Mouse (Mus musculus): Measurements from ENCODE around the gene Atxn7l3. TPM values are rescaled to one million over a fixed set of nuclear protein-coding genes. Genes with fewer than 3 reads are reported as not detected.
A peak's percentile ranks its signal among the peaks of the same experiment; 100 is the strongest.

Atxn7l3 gene
- polyA plus RNA-seq, 1 experiment from 2014 or later, result 37.5 TPM

DNA sequence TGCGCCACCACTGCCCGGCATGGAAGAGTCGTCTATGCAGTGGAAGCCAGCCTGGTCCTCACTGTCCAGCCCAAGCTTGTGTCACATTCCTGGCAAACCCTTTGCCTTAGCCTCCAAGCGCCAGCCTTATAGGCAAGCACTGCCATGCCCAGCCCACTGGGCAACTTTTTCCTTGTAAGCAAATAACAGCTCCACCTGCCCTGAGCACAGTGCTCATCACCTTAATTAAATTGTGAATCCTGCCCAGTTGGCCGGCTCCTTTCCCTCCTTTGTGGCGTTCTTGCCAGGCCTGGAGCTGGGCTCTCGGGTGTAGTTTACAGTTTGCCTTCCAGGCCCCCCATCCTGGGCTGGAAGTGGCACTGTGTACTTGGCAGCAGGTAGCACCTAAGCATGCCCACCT is 33.2 kb downstream of the Atxn7l3 start:
- Histone ChIP-seq H3K27ac (no peak overlapping the region), H3K36me3 (replicated peaks; ENCODE audit: control insufficient read depth, insufficient read depth) (no peaks in the 10 kb centered on the region), H3K27me3 (ENCODE audit: control insufficient read depth, insufficient read depth, low read length) (no peaks in the 10 kb centered on the region), H3K4me3 (replicated peaks; ENCODE audit: low read length) (no peak overlapping the region), H3K4me1 (replicated peaks; ENCODE audit: control insufficient read depth, insufficient read depth, low read length) (no peaks in the 10 kb centered on the region), H3K9me3 (ENCODE audit: control insufficient read depth, low read length) (no peaks in the 10 kb centered on the region), H3K4me2 (replicated peaks) (no peak overlapping the region), H3K9ac (no peak overlapping the region)
- DNase-seq (ENCODE audit: low spot score) (no peak), ATAC-seq (ENCODE audit: low FRiP score) (no peak)
- 94% methylated on average over 7 of the region's 7 CpGs for WGBS

- no peaks in the 10 kb centered on the region for H3K9me3 ChIP-seq (ENCODE audit: control insufficient read depth, low read length)
- no peaks in the 10 kb centered on the region for H3K4me1 ChIP-seq (replicated peaks; ENCODE audit: control insufficient read depth, insufficient read depth, low read length)
- H3K36me3 ChIP-seq (replicated peaks; ENCODE audit: control insufficient read depth, insufficient read depth), result no peaks in the 10 kb centered on the region
- no peaks in the 10 kb centered on the region for H3K27me3 ChIP-seq (ENCODE audit: control insufficient read depth, insufficient read depth, low read length)
- WGBS, result 94% methylated on average over 3 of the region's 3 CpGs
- no peak overlapping the region for H3K4me3 ChIP-seq (replicated peaks; ENCODE audit: low read length)
- ATAC-seq (ENCODE audit: low FRiP score) (no peak), DNase-seq (ENCODE audit: low spot score) (no peak)
- no peak overlapping the region for H3K27ac ChIP-seq
- H3K9ac ChIP-seq, result no peak overlapping the region
- no peak overlapping the region for H3K4me2 ChIP-seq (replicated peaks)
Observed at GRCm38 (mm10) chr11:102258521-102258920, 37.9 kb downstream of the Atxn7l3 start.

GRCm38 (mm10) chr11:102258095-102258494 is 38.3 kb downstream of the Atxn7l3 start:
- no peak overlapping the region for H3K9ac ChIP-seq
- H3K27me3 ChIP-seq (ENCODE audit: control insufficient read depth, insufficient read depth, low read length), result no peaks in the 10 kb centered on the region
- H3K36me3 ChIP-seq (replicated peaks; ENCODE audit: control insufficient read depth, insufficient read depth), result no peaks in the 10 kb centered on the region
- H3K4me3 ChIP-seq (replicated peaks; ENCODE audit: low read length), result no peak overlapping the region
- no peak overlapping the region for H3K27ac ChIP-seq
- H3K4me1 ChIP-seq (replicated peaks; ENCODE audit: control insufficient read depth, insufficient read depth, low read length), result no peaks in the 10 kb centered on the region
- DNase-seq (ENCODE audit: low spot score) (no peak), ATAC-seq (ENCODE audit: low FRiP score) (no peak)
- no peak overlapping the region for H3K4me2 ChIP-seq (replicated peaks)
- 85% methylated on average over 6 of the region's 6 CpGs for WGBS
- H3K9me3 ChIP-seq (ENCODE audit: control insufficient read depth, low read length), result no peaks in the 10 kb centered on the region

GRCm38 (mm10) chr11:102257514-102257913 is 38.9 kb downstream of the Atxn7l3 start:
- Histone ChIP-seq H3K4me3 (replicated peaks; ENCODE audit: low read length) (no peak overlapping the region), H3K9me3 (ENCODE audit: control insufficient read depth, low read length) (no peaks in the 10 kb centered on the region), H3K36me3 (replicated peaks; ENCODE audit: control insufficient read depth, insufficient read depth) (no peaks in the 10 kb centered on the region), H3K4me1 (replicated peaks; ENCODE audit: control insufficient read depth, insufficient read depth, low read length) (no peaks in the 10 kb centered on the region), H3K9ac (no peak overlapping the region), H3K27me3 (ENCODE audit: control insufficient read depth, insufficient read depth, low read length) (no peaks in the 10 kb centered on the region), H3K27ac (no peak overlapping the region), H3K4me2 (replicated peaks) (no peak overlapping the region)
- no peak for ATAC-seq (ENCODE audit: low FRiP score)
- 44% methylated on average over 9 of the region's 9 CpGs for WGBS
- no peak for DNase-seq (ENCODE audit: low spot score)

DNA sequence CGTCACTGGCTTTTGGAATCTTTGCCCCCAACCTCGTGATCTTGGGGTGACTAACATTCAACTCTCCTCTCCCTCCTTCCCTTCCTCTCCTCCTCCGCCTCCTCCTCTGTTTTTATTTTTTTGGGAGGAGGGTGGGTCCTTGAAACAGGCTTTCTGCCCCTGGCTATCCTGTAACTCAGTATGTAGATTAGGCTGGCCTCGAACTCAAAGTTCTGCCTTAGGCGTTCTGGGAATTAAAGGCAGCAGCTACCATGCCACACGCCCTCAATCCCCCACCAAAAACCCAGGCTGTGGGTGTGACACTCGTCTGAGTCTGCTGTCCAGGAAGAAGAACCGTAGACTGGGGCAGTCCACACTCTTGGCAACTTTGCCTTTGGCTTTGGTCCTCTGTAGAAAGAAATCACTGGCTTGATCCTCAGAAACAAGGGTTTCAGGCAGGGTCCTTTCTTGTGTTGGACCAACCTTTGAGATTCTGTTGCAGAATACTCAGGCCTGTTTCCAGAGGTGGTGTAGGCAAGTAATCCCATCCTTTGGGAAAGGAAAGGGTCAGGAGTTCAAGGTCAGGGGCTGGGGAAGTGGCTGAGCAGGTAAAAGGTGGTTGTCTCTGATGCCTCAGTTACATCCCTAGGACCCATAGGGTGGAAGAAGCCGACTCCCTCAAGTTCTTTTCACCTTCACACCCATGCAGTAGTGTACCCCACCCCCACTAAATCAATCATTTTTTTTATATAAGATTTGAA is 46.9 kb downstream of the Atxn7l3 start:
- Histone ChIP-seq H3K36me3 (replicated peaks; ENCODE audit: control insufficient read depth, insufficient read depth) (no peaks in the 10 kb centered on the region), H3K4me1 (replicated peaks; ENCODE audit: control insufficient read depth, insufficient read depth, low read length) (peaks cover 19% of the 10 kb centered on the region), H3K27me3 (ENCODE audit: control insufficient read depth, insufficient read depth, low read length) (no peaks in the 10 kb centered on the region), H3K9me3 (ENCODE audit: control insufficient read depth, low read length) (no peaks in the 10 kb centered on the region), H3K4me3 (replicated peaks; ENCODE audit: low read length) (peak overlapping the region; percentile 41), H3K9ac (peak overlapping the region; percentile 39; the same call in 1 of the 2 replicates), H3K27ac (no peak overlapping the region), H3K4me2 (replicated peaks) (peak overlapping the region; percentile 88)
- no peak for DNase-seq (ENCODE audit: low spot score)
- WGBS, result 14% methylated on average over 9 of the region's 9 CpGs
- ATAC-seq (ENCODE audit: low FRiP score), result no peak

DNA sequence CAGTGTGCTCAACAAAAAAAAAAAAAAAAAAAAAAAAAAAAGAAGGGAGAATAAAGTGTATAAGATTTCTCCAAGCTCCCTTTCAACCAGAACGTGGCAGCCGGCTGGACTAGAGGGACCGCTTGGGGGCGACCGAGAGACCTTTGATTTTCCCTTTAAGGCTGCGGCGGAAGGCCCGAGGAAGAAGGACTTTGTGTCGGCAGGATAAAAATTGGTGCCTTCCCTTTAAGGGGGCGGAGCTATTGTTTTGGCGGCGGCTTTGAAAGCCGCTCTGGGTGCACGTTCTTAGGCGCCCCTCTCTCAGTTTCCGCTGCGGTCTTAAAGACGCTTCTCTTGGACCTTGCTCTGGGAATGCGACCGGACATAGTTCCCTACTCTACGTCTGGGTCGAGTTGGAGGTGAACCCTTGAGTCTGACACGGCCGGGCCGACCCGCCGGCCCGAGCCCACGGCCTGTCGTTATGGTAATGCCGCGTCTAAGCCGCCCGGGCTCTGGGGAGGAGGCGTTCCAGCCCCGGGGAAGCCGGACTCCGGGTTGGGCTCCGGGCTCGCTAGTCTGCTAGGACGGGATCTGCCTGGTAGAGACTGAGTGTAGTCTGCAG is 47.7 kb downstream of the Atxn7l3 start, which contains the start of gene BC030867:
BC030867 (plus strand) TSS at position 253 of the 601 bp plus-strand sequence.
- H3K36me3 ChIP-seq (replicated peaks; ENCODE audit: control insufficient read depth, insufficient read depth), result no peaks in the 10 kb centered on the region
- under 1% methylated on average over 41 of the region's 41 CpGs for WGBS
- ATAC-seq (ENCODE audit: low FRiP score), result peak; percentile 47; the same call in 1 of the 2 replicates
- peaks cover 21% of the 10 kb centered on the region for H3K4me1 ChIP-seq (replicated peaks; ENCODE audit: control insufficient read depth, insufficient read depth, low read length)
- no peaks in the 10 kb centered on the region for H3K27me3 ChIP-seq (ENCODE audit: control insufficient read depth, insufficient read depth, low read length)
- peak within 1 kb of the TSS; percentile 88 for H3K4me2 ChIP-seq (replicated peaks)
- H3K4me3 ChIP-seq (replicated peaks; ENCODE audit: low read length), result peak within 1 kb of the TSS; percentile 41
- peak; percentile 100 for DNase-seq (ENCODE audit: low spot score)
- no peaks in the 10 kb centered on the region for H3K9me3 ChIP-seq (ENCODE audit: control insufficient read depth, low read length)
- H3K27ac ChIP-seq, result 0 out of 2 replicates have a peak within 1 kb of the TSS, but pooled peaks have one; percentile 7
- peak within 1 kb of the TSS; percentile 39; the same call in 1 of the 2 replicates for H3K9ac ChIP-seq

DNA sequence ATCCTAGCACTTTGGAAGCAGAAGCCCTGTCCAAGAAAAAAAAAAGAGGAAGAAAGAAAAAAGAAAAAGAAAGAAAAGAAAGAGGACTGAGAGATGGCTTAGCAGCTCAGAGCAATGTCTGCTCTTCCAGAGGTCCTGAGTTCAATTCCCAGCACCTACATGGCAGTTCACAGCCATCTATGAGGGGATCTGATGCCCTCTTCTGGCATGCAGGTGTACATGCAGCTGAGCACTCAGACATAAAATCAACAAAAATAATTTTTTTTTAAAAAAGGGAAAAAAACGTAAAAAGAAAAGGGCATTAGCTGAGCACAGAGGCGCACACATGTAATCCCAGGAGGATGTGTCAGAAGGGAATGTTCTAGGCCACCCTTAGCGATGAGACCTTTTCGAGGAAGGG is 49.6 kb downstream of the Atxn7l3 start:
- WGBS, result 87% methylated on average over 4 of the region's 4 CpGs
- Histone ChIP-seq H3K36me3 (replicated peaks; ENCODE audit: control insufficient read depth, insufficient read depth) (no peaks in the 10 kb centered on the region), H3K4me2 (replicated peaks) (no peak overlapping the region), H3K27ac (no peak overlapping the region), H3K27me3 (ENCODE audit: control insufficient read depth, insufficient read depth, low read length) (no peaks in the 10 kb centered on the region), H3K9ac (no peak overlapping the region), H3K9me3 (ENCODE audit: control insufficient read depth, low read length) (no peaks in the 10 kb centered on the region), H3K4me1 (replicated peaks; ENCODE audit: control insufficient read depth, insufficient read depth, low read length) (peaks cover 21% of the 10 kb centered on the region), H3K4me3 (replicated peaks; ENCODE audit: low read length) (no peak overlapping the region)
- ATAC-seq (ENCODE audit: low FRiP score), result no peak
- no peak for DNase-seq (ENCODE audit: low spot score)

DNA sequence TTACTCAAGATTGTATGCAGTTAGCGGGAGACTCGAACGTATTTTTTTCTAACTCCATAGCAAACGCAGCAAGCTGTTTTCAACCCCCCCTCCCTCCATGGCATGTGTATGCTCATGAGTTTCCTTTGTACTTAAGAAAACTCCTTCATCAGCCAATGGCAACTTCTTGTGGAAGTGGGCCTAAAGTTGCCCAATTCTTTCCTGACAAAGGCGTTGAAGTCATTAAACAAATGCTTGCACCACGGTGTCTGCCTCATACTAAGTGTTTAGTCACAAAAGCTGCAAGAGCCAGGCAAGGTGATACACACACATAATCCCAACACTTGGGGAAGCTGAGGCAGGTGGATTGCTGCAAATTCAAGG is 50.2 kb downstream of the Atxn7l3 start:
- Histone ChIP-seq H3K4me3 (replicated peaks; ENCODE audit: low read length) (no peak overlapping the region), H3K9me3 (ENCODE audit: control insufficient read depth, low read length) (no peaks in the 10 kb centered on the region), H3K4me1 (replicated peaks; ENCODE audit: control insufficient read depth, insufficient read depth, low read length) (peaks cover 21% of the 10 kb centered on the region), H3K27ac (no peak overlapping the region), H3K9ac (no peak overlapping the region; the same call in 1 of the 2 replicates), H3K36me3 (replicated peaks; ENCODE audit: control insufficient read depth, insufficient read depth) (no peaks in the 10 kb centered on the region), H3K27me3 (ENCODE audit: control insufficient read depth, insufficient read depth, low read length) (no peaks in the 10 kb centered on the region), H3K4me2 (replicated peaks) (no peak overlapping the region)
- DNase-seq (ENCODE audit: low spot score) (no peak), ATAC-seq (ENCODE audit: low FRiP score) (no peak)
- WGBS, result 83% methylated on average over 6 of the region's 6 CpGs

DNA sequence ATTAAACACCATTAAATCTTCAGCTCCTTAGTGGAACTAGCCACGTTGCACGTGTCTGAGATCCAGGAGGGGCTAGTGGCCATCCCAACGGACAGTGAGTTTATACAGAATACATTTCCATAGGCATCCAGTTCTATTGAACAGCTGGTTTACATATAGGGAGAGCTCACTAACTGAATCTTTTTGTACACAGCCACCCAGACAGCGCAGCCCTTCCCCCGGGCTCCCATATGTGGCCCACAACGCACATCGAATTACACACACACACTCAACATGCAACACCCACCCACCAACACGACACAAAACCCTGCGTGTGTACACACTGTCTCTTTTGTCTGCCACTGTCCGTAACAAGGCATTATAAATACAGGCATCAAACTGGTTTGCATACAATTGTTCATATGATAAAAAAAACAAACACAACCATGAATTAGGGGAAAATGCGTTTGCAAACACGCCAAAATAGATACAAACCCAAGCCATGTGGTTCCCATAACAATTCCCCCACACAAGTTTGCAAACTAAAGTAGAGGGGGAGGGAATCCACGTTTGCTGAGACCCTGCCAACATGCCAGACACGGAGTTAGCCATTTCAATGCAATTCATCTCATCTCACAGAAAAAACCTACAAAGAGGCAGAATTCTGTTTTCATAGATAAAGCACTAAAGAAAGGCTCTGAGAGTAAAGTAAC is 50.7 kb downstream of the Atxn7l3 start:
- Histone ChIP-seq H3K9me3 (ENCODE audit: control insufficient read depth, low read length) (no peaks in the 10 kb centered on the region), H3K27ac (peak overlapping the region; percentile 79), H3K4me2 (replicated peaks) (peak overlapping the region; percentile 77), H3K9ac (peak overlapping the region; percentile 69), H3K4me1 (replicated peaks; ENCODE audit: control insufficient read depth, insufficient read depth, low read length) (peaks cover 21% of the 10 kb centered on the region), H3K4me3 (replicated peaks; ENCODE audit: low read length) (peak overlapping the region; percentile 34), H3K36me3 (replicated peaks; ENCODE audit: control insufficient read depth, insufficient read depth) (no peaks in the 10 kb centered on the region), H3K27me3 (ENCODE audit: control insufficient read depth, insufficient read depth, low read length) (no peaks in the 10 kb centered on the region)
- no peak for DNase-seq (ENCODE audit: low spot score)
- no peak for ATAC-seq (ENCODE audit: low FRiP score)
- WGBS, result 36% methylated on average over 14 of the region's 14 CpGs

Measured in hindbrain, embryonic 14.5 days (tissue).